Mouse (Mus musculus) kidney, adult 11 months (tissue): ENCODE results near the gene Mtm1.

ENCODE experiments used
- DNase-seq: peaks from one replicate; pipeline ENCODE4 v3.0.0; 2022

The Mtm1 gene

DNA sequence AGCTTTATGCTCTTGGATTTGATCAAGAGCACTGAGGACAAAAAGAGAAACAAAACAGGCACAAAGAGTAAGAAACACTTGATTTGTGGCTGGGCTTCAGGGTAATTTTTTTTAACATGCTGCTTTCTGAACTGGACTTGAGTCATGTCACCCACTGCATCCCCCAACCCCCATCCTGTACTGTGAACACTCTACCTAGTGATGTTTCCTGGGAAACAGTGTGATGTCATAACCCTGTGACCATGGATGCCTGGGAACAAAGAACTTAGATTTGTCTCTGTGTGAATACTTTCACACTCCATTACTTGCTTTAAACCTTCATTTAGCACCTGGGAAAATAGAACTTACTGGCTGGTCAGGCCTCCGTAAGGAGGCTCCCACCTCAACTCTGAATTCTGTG lies at the start of gene Mtm1:
Gene Mtm1, plus strand, starts transcription at position 301 of the 400 bp plus-strand sequence.
- DNase-seq = no peak

- no peak for DNase-seq
These were observed 29.0 kb upstream of the Mtm1 start for GRCm38 (mm10) chrX:71181526-71181925.

- no peak for DNase-seq
These were observed 26.9 kb upstream of the Mtm1 start for GRCm38 (mm10) chrX:71183671-71184070.

DNA sequence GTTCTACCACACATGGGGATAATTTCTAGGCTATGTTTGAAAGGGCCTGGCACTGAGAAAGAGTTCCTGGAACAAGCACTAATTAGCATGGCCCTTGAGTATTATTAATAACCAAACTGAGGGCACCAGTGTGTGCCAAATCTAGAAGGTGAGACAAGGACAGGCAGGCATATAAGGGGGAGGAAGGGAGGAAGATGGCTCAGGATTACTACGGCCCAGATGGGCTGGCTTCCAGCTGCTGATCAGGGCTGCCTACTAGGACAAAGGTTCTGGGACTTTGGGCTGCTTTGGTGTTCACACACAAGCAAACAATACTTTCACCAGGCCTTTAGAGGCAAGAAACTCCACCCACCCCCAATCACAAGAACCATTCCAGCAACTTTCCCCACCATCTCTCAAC lies 24.2 kb upstream of the Mtm1 start:
- DNase-seq = peak; percentile 32

DNA sequence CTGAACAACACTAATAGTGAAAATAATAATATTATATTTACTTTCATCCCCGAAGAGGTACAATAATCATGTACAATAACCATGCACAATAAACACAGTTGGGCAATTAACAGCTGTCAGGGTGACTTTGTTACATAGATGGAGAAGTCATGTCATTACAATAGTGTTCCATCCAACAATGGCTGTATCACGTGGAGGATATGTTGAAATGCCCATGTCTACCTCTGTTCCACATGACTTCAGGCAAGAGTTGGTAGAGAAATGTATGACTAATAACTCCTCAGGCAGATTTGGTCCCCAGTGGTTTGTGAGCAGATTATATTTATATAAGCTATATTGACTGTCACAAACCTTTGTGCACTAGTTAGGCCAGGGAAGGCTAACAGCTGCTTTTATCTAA lies 5.8 kb upstream of the Mtm1 start:
- no peak for DNase-seq

GRCm38 (mm10) chrX:71205821-71206542 lies 4.6 kb upstream of the Mtm1 start:
- no peak for DNase-seq

DNA sequence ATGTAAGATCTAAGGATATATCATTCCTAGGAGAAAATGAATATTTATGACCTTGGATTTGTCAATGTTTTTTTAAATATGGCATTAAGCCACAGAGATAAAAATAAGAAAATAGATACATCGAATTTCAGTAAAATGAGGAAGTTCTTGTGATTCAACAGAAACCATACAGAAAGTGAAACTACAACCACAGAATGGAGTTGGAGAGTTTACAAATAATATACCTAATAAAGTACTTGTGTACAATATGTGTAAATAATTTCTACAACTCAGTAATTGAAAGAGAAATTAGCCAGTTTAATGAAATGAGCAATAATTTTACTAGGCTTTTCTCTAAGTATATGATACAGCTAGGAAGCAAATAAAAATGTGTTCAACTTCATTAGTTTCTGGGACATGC lies 4.0 kb upstream of the Mtm1 start:
- DNase-seq = no peak

GRCm38 (mm10) chrX:71212911-71213310 lies 2.3 kb downstream of the Mtm1 start:
- no peak for DNase-seq

DNA sequence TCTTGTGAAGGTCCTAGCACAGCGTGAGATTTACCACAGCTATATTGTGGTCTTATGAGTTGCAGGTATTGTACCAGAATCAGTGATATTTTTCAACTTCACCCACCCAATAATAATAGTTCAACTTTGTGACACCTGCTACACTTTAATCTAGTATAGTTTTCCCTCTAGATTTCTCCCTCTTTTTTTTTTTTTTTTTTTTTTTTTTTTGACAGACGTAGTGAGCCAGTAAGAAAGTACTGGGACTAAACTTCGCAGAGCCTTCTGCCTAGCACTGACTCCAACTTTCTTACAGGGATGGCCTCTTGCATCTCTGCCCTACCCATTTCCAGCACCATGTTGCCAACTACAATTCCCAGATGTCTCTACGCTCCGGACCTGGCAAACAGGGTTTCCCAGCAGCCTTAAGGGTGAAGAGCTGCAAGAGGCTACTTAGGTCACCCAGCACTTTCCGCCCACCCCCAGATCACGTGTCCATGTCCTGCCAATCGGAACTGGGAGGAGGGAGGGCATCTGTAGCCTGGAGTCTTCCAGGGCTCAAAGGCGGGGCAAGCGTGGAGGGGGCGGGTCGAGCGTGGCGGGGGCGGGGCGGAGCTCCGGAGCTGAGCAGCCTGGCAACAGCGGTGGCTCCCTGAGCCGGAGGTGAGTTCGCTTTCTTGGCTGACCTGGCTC lies 4.0 kb downstream of the Mtm1 start:
- DNase-seq = peak; percentile 94

DNA sequence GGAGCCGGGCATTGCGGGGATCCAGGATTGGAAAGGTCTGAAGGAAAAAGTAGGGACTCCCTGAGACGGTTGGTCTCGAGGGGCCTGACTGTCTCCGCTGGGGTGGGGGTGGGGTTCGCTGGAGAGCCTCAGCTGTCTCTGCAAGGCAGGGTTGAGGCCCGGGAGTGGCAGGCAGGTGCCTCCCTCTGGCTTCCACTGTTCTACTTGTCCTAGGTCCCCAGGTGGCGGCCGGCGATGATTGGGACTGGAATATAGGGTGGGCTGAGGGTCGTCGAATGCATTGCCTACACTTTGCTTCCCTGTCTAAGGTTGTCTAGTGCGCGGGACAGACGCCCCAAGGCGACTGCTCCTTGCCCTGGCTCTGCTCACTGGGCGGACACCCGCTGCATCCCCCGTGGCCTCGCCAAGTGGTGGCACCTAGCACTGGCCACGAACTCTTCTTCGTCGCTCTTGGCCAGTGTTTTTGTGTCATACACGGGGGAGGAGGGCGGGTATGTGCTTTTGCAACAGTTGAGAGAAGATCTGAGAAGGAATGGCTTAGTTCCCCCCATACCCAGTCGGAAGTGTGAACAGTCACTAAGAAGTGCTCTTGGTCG lies 4.6 kb downstream of the Mtm1 start:
- no peak for DNase-seq

DNA sequence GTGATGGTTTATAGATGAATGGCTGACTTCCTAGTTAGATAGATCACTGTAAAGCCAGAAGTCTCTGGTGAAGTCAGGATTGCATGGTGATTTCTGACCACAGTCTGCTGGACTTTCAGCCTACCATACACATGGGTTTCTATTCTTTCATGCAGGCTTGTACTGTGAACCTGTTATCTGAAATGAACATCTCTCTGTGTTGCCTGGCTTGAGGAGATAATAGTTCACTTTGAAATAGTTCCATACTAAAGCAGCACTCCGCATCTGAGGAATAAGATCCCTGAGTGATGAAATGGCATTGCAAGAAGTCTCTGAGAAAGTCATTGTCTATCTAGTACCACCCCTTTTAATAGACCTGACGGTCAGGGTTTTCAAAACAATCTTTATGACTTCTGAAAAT lies 6.3 kb downstream of the Mtm1 start:
- DNase-seq = no peak

DNA sequence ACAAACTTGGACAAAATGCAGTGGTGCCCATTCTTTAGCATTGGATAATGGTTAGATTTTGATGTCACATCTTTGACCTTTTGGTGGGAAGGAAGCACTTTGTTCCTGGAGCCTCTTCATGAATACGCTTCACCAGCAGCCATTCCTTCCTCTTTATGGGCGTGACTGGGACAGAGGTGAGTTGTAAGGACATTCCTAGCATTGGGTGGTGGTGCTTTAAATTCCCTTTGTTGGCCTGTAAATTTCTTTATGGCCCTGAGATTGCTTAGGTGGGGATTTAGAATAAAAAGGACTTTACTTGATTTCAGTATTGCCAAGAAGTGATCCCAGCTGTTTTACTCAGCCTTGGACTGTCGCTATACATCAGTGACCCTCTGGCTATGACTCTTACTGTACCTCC lies 8.3 kb downstream of the Mtm1 start:
- DNase-seq = no peak

DNA sequence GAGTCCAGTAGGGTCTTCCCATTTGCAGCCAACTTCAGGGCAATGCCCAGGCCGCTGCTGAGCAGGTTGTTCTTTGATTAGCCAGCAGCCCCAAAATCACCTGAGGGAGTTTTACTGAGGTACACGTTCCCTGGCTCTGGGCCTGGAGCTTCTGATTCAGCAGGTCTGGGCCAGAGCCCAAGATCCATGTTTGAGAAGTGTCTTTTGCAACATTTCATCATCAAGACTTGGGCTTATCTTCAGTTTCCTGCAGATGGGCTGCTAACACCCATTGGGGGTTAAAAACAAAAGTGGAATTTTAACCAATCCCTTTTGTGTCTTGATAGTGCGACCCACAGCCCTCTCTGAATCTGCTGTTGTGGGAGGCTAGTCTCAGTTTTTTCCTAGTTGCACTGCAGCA lies 10.3 kb downstream of the Mtm1 start:
- DNase-seq = no peak

- DNase-seq = no peak
These were observed 12.3 kb downstream of the Mtm1 start for GRCm38 (mm10) chrX:71222648-71223408.

DNA sequence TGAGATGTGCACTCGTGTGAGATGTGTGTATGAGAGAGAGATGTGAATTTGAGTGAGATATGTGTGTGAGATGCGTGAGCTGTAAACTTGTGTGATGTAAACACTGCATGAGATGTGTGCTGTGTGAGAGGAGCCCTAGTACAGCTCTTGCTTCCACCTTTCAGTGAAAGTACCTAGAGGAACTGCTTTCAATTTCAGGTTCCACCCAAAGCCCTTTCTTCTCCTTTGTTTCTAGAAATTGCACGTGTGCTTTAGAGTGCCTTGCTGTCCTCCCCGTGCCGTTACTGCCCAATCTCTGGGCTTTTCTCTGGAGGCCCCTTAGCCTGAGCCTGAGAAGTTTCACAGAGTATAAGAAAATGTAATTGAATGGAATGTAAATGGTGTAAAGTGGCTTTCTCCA lies 16.3 kb downstream of the Mtm1 start:
- DNase-seq = no peak

DNA sequence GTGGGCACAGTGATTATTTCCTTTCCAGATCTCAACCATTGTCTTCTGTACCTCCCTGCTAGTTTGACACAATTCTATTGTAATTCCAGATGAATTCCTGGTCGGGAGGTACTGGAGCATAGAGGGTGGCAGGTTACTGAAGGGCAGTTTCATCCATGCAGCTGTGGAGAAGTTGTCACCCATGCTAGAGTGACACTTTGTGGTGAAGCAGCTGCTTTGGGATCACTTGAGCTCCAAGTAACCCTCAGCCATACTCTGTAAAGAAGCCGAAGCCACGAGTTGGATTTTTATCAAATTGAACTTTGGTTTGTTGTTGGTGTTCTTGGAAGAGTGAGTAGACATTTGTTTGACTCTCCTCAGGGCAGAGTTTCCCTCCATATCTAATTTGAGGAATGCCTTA lies 17.6 kb downstream of the Mtm1 start:
- no peak for DNase-seq

DNA sequence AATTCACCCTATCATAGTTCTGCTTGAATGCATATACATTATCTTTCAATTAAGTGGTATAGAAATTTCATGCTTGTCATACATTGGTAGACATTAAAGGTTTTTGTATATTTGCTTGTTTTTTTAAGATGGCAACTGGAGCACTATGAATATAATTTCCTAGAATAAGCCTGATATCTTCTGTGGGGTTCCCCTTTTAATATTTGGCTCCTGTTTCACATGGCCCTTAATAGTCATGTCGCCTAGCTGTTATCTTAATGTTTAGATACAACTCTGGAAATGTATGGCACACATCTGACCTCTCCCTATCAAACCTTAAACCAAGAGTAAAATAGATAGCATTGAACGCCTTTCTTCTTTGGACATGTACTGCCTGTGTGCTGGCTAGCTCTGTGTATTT lies 20.3 kb downstream of the Mtm1 start:
- DNase-seq = no peak

GRCm38 (mm10) chrX:71256422-71256821 lies 45.9 kb downstream of the Mtm1 start:
- no peak for DNase-seq

DNA sequence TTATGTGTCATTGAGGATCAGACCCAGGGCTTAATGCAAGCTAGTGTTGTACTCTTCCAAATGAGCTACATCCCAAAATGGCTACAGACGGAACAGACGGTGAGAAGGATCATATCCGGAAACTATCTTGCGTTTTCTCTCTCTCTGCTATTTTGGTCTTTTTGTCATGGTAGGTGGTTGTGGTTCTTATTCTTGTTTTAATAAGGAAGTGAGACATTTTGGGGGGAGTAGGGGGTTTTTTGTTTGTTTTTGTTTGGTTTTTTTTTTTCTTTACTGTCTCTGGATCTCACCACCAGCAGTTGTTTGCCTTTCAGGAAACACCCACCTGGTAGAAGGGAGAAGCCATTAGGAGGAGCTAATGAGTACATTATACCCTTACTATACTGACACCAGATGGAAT lies 50.3 kb downstream of the Mtm1 start:
- DNase-seq = no peak

- no peak for DNase-seq
These were observed 53.7 kb downstream of the Mtm1 start for GRCm38 (mm10) chrX:71264316-71264715.

- DNase-seq = no peak
These were observed 58.4 kb downstream of the Mtm1 start for GRCm38 (mm10) chrX:71268972-71269371.

DNA sequence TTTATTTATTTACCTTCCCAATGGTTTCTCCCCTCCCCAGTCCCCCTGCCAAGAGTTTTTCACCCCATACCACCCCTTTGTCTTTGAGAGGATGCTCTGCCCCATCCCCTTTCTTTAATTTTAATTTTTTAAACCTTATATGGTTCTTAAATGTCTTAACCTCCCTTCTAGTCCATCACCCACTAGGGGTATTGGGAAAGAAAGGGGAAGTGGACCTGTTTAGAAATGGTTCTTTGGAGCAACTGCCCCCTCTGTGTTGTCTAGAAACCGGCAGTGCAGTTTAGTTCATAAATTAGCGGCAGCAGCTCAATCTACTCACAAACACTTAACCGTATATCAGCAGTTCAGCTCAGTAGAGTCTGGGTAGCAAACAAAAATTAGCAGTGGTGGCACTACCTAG lies 63.6 kb downstream of the Mtm1 start:
- DNase-seq = no peak

GRCm38 (mm10) chrX:71285473-71285872 lies 74.9 kb downstream of the Mtm1 start:
- DNase-seq = no peak

GRCm38 (mm10) chrX:71287088-71287487 lies 76.5 kb downstream of the Mtm1 start:
- no peak for DNase-seq
